Mouse (Mus musculus) right cerebral cortex, adult 18-20 months (tissue): ENCODE data around the gene Itgb4.
"Not testable (repeated sequence)": the region's sequence is repeated elsewhere in the genome, so short reads cannot be mapped to it uniquely, and the experiment has no call there.

Source experiments
- DNase-seq: peaks from one replicate; pipeline ENCODE4 v3.0.0; 2022; ENCODE audit warnings: mixed read lengths

Itgb4 gene

DNA sequence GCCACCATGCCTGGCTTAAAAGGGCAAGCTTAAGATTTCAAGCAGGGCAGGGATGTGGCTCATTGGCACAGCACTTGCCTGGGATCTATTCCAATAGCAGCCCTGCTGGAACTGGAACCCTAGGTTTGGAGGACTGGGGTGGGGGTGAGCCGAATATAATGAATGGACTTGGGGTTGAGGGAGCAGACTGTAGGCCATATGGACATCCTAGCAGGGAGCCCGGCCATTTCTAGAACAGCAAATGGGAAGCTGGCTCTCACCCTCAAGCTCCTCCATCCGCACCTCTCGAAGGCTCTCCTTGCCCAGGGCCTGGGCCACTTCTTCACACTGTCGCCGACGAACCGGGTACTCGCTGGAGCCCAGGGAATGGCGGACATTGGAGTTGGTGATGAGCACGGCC, 35.2 kb downstream of the Itgb4 start:
- DNase-seq, result no peak

DNA sequence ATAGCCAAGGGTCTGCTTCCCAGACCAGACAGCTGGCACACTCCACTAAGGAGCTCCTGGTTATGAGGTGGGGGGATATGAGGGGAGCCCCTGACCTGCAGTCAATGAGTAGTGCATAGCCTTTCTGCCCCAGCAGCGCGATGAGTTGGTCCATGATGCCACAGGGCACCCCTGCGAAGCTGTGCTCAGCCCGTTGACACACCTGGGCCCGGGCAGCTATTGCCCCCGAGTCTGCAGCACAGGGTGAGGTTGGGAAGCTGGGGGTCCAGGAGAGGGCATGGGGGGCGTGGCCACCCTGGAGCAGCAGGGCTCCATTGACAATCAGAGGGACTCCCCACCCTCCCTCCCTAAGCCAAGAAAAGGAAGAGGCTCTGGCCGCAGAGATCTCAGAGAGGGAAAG, 35.6 kb downstream of the Itgb4 start:
- DNase-seq, result no peak

DNA sequence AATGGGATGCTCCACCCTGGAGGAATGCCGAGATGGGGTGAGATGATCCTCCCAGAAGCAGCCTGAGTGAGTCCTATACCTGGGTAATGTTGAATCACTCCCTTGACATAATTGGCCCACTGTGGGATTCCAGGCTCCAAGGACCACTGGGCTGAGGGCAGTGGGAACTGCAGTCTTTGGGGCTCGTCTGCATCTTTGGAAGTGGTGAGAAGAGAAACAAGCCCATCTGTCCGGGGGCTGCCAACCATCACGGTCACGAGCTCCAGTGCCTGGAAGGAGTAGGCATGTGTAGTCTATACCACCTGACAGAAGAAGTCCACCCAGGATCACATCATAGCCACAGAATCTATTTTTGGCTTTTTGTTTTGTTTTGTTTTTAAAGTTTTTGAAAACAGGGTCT, 36.4 kb downstream of the Itgb4 start:
- no peak for DNase-seq

DNA sequence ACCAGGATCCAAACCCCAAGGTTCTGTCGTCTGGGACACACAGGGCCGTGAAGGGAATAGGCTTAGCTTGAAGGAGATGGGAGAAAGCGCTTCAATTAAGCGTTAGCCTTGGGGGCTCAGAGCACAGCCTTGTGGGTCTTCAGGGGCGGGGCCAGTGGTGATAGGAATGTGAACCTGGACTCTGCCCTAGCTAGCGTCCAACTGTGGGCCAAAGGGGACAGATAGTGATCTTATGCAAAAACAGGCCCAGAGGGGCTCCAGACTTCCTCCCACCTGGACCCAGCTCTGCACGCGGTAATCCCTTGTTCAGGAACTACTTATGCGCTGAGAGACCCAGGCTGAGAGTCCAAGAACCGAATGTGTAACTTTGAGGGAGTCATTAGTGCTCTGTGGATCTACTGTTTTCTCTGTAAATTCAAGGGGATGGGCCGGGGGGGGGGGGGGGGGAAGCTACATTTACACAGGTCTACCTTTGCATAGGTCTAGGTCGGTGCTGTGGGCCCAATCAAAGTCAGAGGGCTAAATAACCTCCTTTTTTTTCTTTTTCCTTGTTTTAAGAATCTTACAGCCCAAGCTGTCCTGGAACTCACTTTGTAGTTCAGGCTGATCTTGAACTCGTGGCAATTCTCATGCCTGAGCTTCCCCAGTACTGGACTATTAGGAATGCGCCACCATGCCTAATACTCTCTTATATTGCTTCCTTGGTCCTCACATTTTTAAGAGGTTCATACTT, 37.2 kb downstream of the Itgb4 start:
- no peak for DNase-seq

- DNase-seq, result peak; percentile 89
These were observed 37.9 kb downstream of the Itgb4 start, which contains the start of gene Galk1 for GRCm38 (mm10) chr11:116012262-116012947. Gene Galk1 (minus strand): TSS chr11:116012719.

GRCm38 (mm10) chr11:116014821-116015220, 40.3 kb downstream of the Itgb4 start:
- DNase-seq, result no peak

DNA sequence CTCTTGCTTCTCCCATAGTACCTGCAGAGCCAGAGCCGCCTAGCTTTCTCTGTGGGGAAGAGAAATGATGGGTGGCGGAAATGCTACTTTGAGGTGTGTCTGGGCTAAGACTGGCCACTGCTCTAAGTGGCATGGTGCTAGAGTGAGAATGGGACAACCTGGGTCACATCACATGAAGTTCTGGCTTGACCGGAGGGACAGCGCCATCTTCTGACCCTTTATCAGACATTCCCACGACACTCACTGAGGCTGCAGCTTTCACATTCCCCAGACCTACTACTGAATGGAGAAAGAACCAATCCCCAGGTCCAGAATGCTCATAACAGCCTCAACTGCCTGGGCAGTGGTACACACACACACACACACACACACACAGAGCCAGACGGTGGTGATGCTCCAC, 43.6 kb downstream of the Itgb4 start:
- no peak for DNase-seq

DNA sequence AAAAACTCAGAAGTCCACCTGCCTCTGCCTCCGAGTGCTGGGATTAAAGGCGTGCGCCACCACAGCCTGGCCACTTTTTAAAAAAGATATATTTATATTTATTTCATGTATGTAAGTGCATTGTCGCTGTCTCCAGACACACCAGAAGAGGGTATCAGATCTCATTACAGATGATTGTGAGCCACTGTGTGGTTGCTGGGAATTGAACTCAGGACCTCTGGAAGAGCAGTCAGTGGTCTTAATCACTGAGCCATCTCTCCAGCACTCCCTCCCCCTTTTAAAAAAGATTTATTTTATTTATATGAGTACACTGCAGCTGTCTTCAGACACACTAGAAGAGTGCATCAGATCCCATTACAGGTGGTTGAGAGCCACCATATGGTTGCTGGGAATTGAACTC, 44.4 kb downstream of the Itgb4 start:
- DNase-seq, result not testable (repeated sequence)

- DNase-seq, result no peak
These were observed 44.9 kb downstream of the Itgb4 start for GRCm38 (mm10) chr11:116019360-116019791.

GRCm38 (mm10) chr11:116019976-116020411, 45.5 kb downstream of the Itgb4 start:
- no peak for DNase-seq

- DNase-seq, result no peak
These were observed 46.0 kb downstream of the Itgb4 start for GRCm38 (mm10) chr11:116020519-116020922.

DNA sequence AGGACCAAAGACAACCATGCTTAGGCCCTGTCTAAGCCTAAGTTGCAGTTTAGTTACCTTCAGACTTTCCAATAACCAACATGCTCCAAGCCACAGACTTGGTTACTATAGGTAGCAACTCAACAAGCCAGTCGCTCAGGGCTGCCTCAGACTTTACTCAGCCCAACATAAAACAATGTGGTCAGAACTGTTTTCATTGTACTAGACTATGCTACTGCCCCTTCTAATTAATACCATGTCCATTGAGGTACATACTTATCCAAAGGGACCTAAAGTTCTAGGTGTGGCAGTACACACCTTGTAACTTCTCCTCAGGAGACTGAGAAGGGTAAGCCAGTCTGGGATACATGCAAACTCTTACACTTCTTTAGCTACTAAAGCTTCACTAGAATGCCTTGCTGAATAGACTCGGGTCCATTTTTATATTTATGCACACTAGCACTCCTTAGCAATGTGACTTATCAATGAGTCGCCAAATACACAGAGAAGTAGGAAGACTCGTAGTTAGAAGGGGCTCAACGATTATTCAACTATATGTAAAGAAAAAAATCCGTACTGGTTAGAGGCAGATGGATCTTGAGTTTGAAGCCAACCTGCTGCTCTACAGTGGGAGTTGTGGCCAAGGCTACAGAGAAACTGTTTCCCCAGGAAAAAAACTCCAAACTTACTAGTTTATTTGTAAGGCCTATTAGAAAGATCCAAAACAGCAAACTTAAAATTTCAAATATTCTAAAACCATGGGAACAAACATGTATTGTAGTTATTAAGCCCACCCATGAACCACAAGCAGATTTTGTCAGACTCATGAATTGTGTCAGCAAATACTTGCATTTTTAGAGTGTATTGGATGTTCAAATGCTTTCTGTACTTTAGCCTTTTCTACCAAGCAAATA, 47.1 kb downstream of the Itgb4 start:
- DNase-seq, result no peak

- DNase-seq, result no peak
These were observed 47.8 kb downstream of the Itgb4 start for GRCm38 (mm10) chr11:116022256-116022780.

- not testable (repeated sequence) for DNase-seq
These were observed 48.7 kb downstream of the Itgb4 start for GRCm38 (mm10) chr11:116023074-116023770.

DNA sequence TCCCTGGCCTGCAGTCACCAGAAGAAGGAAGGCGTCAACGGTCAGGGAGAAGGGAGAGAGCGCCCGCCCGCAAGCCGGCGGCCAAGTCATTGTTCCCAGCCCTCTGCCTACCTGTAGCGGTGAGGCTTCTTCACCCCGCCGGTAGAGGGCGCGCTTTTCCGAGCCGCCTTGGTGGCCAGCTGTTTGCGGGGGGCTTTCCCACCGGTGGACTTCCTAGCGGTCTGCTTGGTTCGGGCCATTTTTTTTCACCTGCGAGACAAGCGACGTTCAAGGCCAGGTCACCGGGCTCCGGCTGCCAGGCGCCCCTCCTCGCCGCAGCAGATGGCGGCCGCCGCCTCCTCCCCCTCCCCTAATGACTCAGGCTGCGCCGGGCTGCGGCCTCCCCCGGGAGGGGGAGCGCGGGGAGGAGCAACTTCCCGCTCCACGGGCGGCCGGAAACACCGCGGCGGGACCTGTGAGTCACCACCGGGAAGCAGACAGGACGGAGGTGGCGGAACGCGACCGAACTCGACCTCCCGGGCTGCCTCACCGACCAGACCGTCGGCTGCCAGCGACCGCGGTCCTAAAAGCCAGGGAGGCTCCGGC, 49.4 kb downstream of the Itgb4 start:
- peak; percentile 87 for DNase-seq

GRCm38 (mm10) chr11:116024356-116024808, 49.9 kb downstream of the Itgb4 start:
- DNase-seq, result peak; percentile 97

DNA sequence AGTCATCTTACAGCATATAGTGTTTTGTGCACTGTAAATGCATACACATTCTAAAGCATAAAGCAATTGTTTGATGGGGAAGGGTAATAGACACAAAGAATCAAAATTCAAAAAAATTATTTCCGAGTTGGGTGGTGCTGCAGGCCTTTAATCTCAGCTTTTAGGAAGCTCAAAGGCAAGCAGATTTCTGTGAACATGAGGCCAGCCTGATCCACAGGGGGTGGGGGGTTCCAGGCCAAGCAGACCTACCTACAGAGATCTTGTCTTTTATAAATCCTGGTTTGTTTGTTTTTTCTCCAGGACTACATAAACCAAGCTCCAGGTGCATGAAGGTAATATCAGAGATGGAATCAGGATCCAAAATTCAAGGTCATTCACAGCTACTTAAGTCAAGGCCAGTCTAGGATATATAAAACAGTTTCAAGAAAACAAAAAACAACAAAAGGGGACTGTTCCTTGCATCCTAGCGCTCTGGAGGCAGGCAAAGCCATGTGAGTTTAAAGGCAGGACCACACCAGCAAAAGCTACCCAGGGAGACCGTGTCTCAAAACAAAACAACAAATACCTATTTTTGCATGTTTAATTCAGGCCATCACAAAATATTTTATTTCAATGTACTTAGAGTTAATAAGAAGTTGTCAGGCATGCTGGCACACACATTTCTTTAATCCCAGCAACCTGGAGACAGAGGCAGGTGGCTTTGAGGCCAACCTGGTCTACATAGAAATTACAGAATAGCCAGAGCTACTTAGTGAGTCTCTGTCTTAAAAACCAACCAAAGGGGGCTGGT, 50.7 kb downstream of the Itgb4 start:
- no peak for DNase-seq

DNA sequence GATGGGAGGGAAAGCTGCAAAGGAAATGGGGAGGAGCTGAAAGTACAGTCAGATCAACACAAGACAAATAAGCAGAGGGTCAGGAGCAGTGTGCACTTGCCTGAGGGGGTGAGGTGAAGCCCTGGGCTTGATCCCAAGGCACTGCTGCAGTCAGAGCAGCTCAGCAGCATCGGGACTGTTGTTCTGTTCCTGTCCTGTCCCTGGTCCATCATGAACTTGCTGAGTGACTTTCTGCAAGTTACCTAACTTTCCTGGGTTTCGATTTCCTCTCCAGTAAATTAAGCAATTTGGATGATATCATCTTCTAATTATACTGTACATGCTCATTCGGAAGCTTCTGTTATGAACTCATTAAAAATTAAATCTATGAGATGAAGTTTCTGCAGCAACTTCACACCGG, 53.2 kb downstream of the Itgb4 start, which contains the start of gene H3f3b:
TSS of gene H3f3b (minus strand) at position 207 of the 400 bp plus-strand sequence.
- DNase-seq, result no peak

- DNase-seq, result no peak
These were observed 53.8 kb downstream of the Itgb4 start for GRCm38 (mm10) chr11:116028177-116028865.
